Mouse (Mus musculus): ENCODE data around the gene Hmcn2.

DNA sequence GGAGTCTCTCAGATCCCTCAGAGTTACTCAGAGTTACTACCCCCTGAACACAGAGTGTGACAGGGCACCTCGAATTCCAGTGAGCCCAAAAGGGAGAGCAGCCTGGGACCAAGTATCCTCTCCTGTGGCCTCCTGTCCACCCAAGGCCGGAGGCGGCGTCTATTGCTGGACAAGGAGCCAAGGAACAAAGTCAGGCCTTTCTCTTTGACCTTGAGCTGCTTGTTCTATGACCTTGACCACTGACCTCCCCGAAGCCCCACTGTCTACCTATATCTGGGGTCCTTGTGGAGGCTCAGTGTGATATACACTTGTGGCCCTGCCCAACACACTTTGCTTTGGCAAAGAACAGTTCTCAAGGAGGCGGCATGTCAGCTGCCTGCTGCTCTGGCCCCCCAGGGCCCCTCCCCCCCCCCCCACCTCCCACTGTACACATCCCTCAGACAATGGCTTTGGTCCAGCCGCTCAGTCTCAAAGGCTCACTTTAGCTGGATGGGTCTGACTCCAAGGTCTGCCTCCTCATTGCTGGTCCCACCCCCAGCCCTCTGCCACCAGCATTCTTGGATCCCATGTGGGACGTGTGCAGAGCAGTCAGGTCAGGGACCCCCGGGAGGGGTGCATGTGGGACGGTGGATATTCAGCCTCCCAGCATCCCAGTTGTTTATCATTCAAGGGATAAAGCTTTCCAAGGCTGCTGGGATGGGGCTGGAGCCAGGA is 162.0 kb downstream of the Hmcn2 start:
- TF ChIP-seq CTCF (IDR thresholded peaks at IDR 0.05) (no peak), POLR2A (IDR thresholded peaks at IDR 0.05; ENCODE audit: insufficient read depth, low read depth, low read length) (no peak)

Measured in heart, adult 2 months (tissue).